Comparison of ENCODE assay signal across 23 mouse cellular contexts in the genomic region with DNA sequence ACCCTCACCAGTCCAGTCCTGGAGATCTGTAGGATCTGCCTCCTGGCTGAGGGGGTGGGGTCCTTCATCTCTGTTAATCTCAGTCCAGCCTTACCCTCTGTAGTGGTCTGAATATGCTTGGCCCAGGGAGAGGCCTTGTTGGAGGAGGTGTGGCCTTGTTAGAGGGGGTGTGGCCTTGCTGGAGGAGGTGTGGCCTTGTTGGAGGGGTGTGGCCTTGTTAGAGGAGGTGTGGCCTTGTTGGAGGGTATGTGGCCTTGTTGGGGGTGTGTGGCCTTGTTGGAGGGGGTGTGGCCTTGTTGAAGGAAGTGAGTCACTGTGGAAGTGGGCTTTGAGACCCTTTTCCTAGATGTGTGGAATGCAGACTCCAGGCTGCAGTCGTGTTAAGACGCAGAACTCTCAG. TPM values are rescaled to one million over a fixed set of nuclear protein-coding genes. Genes with fewer than 3 reads are reported as not detected.
DNase-seq lines count a peak whose midpoint lies in the region; ATAC-seq lines count a peak whose summit lies in the region.
"Had no signal": no experiment of that assay in that cellular context is flagged by ENCODE, and none has a peak within 500 bp of the region (broad histone marks: within the 10 kb centered on the region; RNA-seq: fewer than 3 reads in every experiment).

No protein-coding gene starts in this region.

- H3K9me3 ChIP-seq in heart, embryonic 13.5 days: no peaks in the 10 kb centered on the region
- H3K9me3 ChIP-seq: embryonic facial prominence, embryonic 10.5 days; embryonic facial prominence, embryonic 12.5 days; forebrain, embryonic 13.5 days; forebrain, embryonic 15.5 days had no signal

- H3K27ac ChIP-seq in heart, embryonic 13.5 days (replicated peaks): no peak overlapping the region
- H3K27ac ChIP-seq: embryonic facial prominence, embryonic 10.5 days; embryonic facial prominence, embryonic 12.5 days had no signal

- no peaks in the 10 kb centered on the region for H3K36me3 ChIP-seq in heart, embryonic 13.5 days
- H3K36me3 ChIP-seq: embryonic facial prominence, embryonic 10.5 days; embryonic facial prominence, embryonic 12.5 days; forebrain, embryonic 15.5 days had no signal

- H3K4me3 ChIP-seq in heart, embryonic 13.5 days: no peak overlapping the region
- H3K4me3 ChIP-seq: embryonic facial prominence, embryonic 10.5 days; embryonic facial prominence, embryonic 12.5 days; forebrain, embryonic 13.5 days; forebrain, embryonic 15.5 days had no signal

- no peak overlapping the region for H3K4me2 ChIP-seq in heart, embryonic 13.5 days
- H3K4me2 ChIP-seq: embryonic facial prominence, embryonic 12.5 days; forebrain, embryonic 13.5 days; forebrain, embryonic 15.5 days had no signal

- peak; percentile 19; the same call in 1 of the 2 replicates for ATAC-seq in heart, embryonic 13.5 days (ENCODE audit: extremely low read depth, insufficient number of reproducible peaks, low FRiP score, low TSS enrichment)
- ATAC-seq: activated CD4-positive, CD25-positive, alpha-beta regulatory T cell, adult 4 months; CD4-positive, CD25-positive, alpha-beta regulatory T cell, adult 4 months; forebrain, embryonic 13.5 days; forebrain, embryonic 15.5 days; forebrain, postnatal 0 days; Patski had no signal

- peaks cover 70% of the 10 kb centered on the region for H3K27me3 ChIP-seq in heart, embryonic 13.5 days (replicated peaks)
- H3K27me3 ChIP-seq: CH12.LX; forebrain, embryonic 15.5 days; Patski had no signal

- WGBS in heart, embryonic 13.5 days: 60% methylated on average over 2 of the region's 2 CpGs

- peaks cover 8% of the 10 kb centered on the region; the same call in 1 of the 2 replicates for H3K4me1 ChIP-seq in heart, embryonic 13.5 days

- no peak overlapping the region for H3K9ac ChIP-seq in heart, embryonic 13.5 days
- H3K9ac ChIP-seq: embryonic facial prominence, embryonic 12.5 days; forebrain, embryonic 13.5 days; forebrain, embryonic 15.5 days; forebrain, postnatal 0 days had no signal

- DNase-seq in cerebellum, adult 11-12 months: peak; percentile 15
- no peak for DNase-seq in cerebellum, postnatal 25 days
- DNase-seq in heart, adult 11 months: no peak
- DNase-seq in ES-CJ7 (ENCODE audit: low read depth, low spot score) (peak; percentile 50), ZHBTc4 (ENCODE audit: low read depth, low spot score) (peak; percentile 84)
- DNase-seq in spleen, postnatal 36 days (ENCODE audit: low spot score in 2 of 2): no peak
- DNase-seq: adrenal gland, adult 8-10 months; adrenal gland, postnatal 14 days; adrenal gland, postnatal 36 days; B cell, adult 2 months; cerebellum, adult 2 months; cerebellum, adult 9-10 months; cerebellum, postnatal 14 days; forebrain, postnatal 0 days had no signal

RNA-seq across cellular contexts. Expression of a gene that starts 3.2 kb away (rescaled TPM):
- polyA plus RNA-seq in heart, embryonic 13.5 days (2015; fragmentation: Nextera tagmentation; extraction: Ambion mirVana): 0.01 TPM in 1 of 2 replicates, not detected in the other
- polyA plus RNA-seq: CD4-positive, CD25-positive, alpha-beta regulatory T cell, adult 4 months had no signal

RNA-seq across cellular contexts. Expression of a gene that starts 13.7 kb away (rescaled TPM):
- polyA plus RNA-seq in heart, embryonic 13.5 days (2015; fragmentation: Nextera tagmentation; extraction: Ambion mirVana): not detected in 2 replicates
- polyA plus RNA-seq: activated CD4-positive, CD25-positive, alpha-beta regulatory T cell, adult 4 months; CD4-positive, CD25-positive, alpha-beta regulatory T cell, adult 4 months; Patski had no signal

Comparison
In these comparisons a context has a peak if more than half of its experiments do, and no peak if none do; other contexts are left out.
1. DNase-seq: peak in cerebellum, adult 11-12 months (single experiment), ES-CJ7 (single experiment) and ZHBTc4 (single experiment); none in cerebellum, postnatal 25 days (0 of 2), heart, adult 11 months (single experiment) and spleen, postnatal 36 days (0 of 2).